Mouse (Mus musculus) stomach, postnatal 0 days (tissue): ENCODE measurements around the gene Inafm2. TPM values are rescaled to one million over a fixed set of nuclear protein-coding genes. Genes with fewer than 3 reads are reported as not detected.

Experiments used
- ATAC-seq: fragments of 200-750 bp; cut with Nextera tagmentation; 2 replicates; pipeline ENCODE4 v1.8.0; 2017; ENCODE audit not compliant: low FRiP score, low TSS enrichment
- DNase-seq: peaks from one replicate; pipeline ENCODE4 v3.0.0-alpha.2; 2016; ENCODE audit warnings: low spot score
- H3K27ac ChIP-seq: fragments of 300-500 bp; sonication (generic); replicated peaks from 2 replicates; pipeline ENCODE4 v1.5.1; 2014; ENCODE audit warnings: mild to moderate bottlenecking, control low read depth
- H3K27me3 ChIP-seq: fragments of 300-500 bp; sonication (generic); 2 replicates; pipeline ENCODE4 v1.6.1; 2014; ENCODE audit warnings: low read length; ENCODE audit not compliant: control insufficient read depth, insufficient read depth
- H3K36me3 ChIP-seq: fragments of 300-500 bp; sonication (generic); 2 replicates; pipeline ENCODE4 v1.6.1; 2014; ENCODE audit warnings: low read length, mixed read lengths; ENCODE audit not compliant: control insufficient read depth, insufficient read depth
- H3K4me1 ChIP-seq: fragments of 300-500 bp; sonication (generic); replicated peaks from 2 replicates; pipeline ENCODE4 v1.6.1; 2014; ENCODE audit warnings: antibody characterized with exemption; ENCODE audit not compliant: control insufficient read depth, insufficient read depth
- H3K4me2 ChIP-seq: fragments of 300-500 bp; sonication (generic); replicated peaks from 2 replicates; pipeline ENCODE4 v1.6.1; 2014; ENCODE audit warnings: low read depth, mild to moderate bottlenecking, control low read depth, moderate library complexity
- H3K4me3 ChIP-seq: fragments of 300-500 bp; sonication (generic); 2 replicates; pipeline ENCODE4 v1.5.1; 2014; ENCODE audit warnings: low read depth, low read length, control low read depth
- H3K9ac ChIP-seq: fragments of 300-500 bp; sonication (generic); 2 replicates; pipeline ENCODE4 v1.6.1; 2014; ENCODE audit warnings: mild to moderate bottlenecking, low read length, control low read depth, mixed read lengths
- H3K9me3 ChIP-seq: fragments of 300-500 bp; sonication (generic); 2 replicates; pipeline ENCODE4 v1.6.1; 2016; ENCODE audit warnings: low read length; ENCODE audit not compliant: control insufficient read depth
- CTCF ChIP-seq: IDR thresholded peaks from 2 replicates; pipeline ENCODE4 v1.5.1; 2016; ENCODE audit warnings: antibody characterized with exemption, low read depth, mild to moderate bottlenecking, moderate library complexity
- EP300 ChIP-seq: optimal IDR thresholded peaks from 2 replicates; pipeline ENCODE3; 2016; ENCODE audit warnings: antibody characterized with exemption
- WGBS: fragments of 180-500 bp; shearing (Covaris S2); extraction: QIAGEN DNeasy Blood & Tissue Kit; methylation state at CpG from one replicate; pipeline ENCODE4 v1.1.7; 2014; 5-methylcytosine and 5-hydroxymethylcytosine counted together
- polyA plus RNA-seq: library from polyadenylated mRNA; unstranded; fragments of >200 nt; fragmentation: Nextera tagmentation; extraction: Ambion mirVana; gene quantifications from 2 replicates; pipeline ENCODE4 v1.2.1, GENCODE M21; 2015

Gene Inafm2
- polyA plus RNA-seq, 1 experiment from 2014 or later = 33.8 TPM

DNA sequence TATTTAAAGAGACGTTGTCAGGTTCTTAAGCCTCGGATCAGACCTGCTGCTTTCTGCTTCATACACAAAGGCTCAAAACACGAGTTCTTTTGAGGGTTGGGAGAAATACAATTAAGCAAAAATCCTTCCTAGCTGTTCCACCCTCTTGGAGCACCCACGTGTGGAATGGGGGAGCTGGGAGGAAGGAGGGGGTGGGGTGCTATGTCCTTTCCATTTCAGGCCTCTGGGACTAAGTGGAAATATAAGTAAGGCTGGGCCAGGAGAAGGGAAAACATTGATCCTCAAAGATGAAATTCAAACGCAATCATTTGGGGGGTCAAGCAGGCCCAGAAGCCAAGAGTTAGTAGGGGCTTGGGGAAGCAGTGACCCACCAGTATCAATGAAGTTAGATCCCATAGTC, 44.4 kb upstream of the Inafm2 start:
- DNase-seq (no peak), ATAC-seq (no peak)
- Histone ChIP-seq H3K27ac (no peak overlapping the region), H3K4me3 (no peak overlapping the region), H3K4me1 (peaks cover 14% of the 10 kb centered on the region; the same call in 1 of the 2 replicates), H3K4me2 (no peak overlapping the region), H3K9ac (no peak overlapping the region), H3K9me3 (no peaks in the 10 kb centered on the region), H3K36me3 (no peaks in the 10 kb centered on the region), H3K27me3 (peaks cover 27% of the 10 kb centered on the region)
- 34% methylated on average over 5 of the region's 5 CpGs for WGBS
- TF ChIP-seq EP300 (no peak), CTCF (no peak)

DNA sequence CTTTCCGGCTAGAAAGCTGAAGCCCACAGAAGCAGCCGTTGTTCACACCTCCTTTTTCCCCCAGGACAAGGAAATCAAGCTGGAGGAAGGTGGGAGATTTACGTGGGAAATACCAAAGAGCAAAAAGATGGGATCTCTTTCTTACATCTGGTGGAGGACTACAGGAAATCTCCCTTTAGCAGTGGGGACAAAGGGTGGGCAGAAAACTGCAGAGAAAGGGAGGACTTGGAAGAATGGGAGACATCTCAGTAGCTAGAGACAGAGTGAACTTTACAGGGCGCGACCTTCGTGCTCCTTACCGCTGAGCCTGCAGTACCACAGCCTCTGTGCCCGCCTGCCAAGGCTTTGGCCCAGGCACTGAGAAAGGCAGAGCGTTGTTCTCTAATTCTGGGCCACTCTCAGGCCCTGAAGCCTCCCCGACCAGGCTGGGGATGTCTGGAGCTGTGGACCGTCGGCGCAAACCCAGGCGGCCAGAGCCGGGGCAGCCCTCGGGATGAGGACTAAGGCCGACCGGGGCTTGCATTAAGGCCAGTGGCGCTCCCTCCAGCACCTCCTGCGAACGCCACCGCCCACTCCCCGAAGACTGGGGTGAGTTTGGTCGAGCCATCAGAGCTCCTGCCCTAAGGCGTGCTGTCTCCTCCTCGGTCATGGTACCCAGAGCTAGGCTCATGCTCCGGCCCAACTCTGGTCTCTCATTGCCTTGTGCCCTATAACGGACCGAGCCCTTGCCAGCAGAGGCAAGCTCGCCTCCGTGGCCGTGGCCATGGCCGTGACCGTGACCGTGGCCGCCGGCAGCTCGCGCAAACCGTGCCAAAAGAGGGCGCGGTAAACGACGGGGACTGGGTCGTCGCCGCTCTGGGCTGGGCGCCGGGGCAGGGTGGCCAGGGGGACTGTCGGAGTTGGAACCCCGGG, 43.3 kb upstream of the Inafm2 start:
- Histone ChIP-seq H3K4me1 (peaks cover 14% of the 10 kb centered on the region; the same call in 1 of the 2 replicates), H3K27ac (no peak overlapping the region), H3K27me3 (peaks cover 27% of the 10 kb centered on the region), H3K4me3 (peak overlapping the region; percentile 45), H3K4me2 (peak overlapping the region; percentile 77), H3K36me3 (no peaks in the 10 kb centered on the region), H3K9ac (peak overlapping the region; percentile 45; the same call in 1 of the 2 replicates), H3K9me3 (no peaks in the 10 kb centered on the region)
- WGBS = 15% methylated on average over 51 of the region's 51 CpGs
- peak; percentile 9; the same call in 1 of the 2 replicates for ATAC-seq
- no peak for TF ChIP-seq CTCF
- no peak for TF ChIP-seq EP300
- no peak for DNase-seq

GRCm38 (mm10) chr2:118702883-118703761, 42.4 kb upstream of the Inafm2 start:
- Histone ChIP-seq H3K27ac (no peak overlapping the region), H3K4me2 (peak overlapping the region; percentile 77), H3K9me3 (no peaks in the 10 kb centered on the region), H3K4me1 (peaks cover 12% of the 10 kb centered on the region; the same call in 1 of the 2 replicates), H3K4me3 (peak overlapping the region; percentile 45), H3K27me3 (peaks cover 27% of the 10 kb centered on the region), H3K36me3 (no peaks in the 10 kb centered on the region), H3K9ac (peak overlapping the region; percentile 45)
- peak; percentile 38; the same call in 1 of the 2 replicates for ATAC-seq
- under 1% methylated on average over 92 of the region's 93 CpGs for WGBS
- peak; percentile 61 for DNase-seq
- TF ChIP-seq CTCF (peak; percentile 52), EP300 (no peak)

DNA sequence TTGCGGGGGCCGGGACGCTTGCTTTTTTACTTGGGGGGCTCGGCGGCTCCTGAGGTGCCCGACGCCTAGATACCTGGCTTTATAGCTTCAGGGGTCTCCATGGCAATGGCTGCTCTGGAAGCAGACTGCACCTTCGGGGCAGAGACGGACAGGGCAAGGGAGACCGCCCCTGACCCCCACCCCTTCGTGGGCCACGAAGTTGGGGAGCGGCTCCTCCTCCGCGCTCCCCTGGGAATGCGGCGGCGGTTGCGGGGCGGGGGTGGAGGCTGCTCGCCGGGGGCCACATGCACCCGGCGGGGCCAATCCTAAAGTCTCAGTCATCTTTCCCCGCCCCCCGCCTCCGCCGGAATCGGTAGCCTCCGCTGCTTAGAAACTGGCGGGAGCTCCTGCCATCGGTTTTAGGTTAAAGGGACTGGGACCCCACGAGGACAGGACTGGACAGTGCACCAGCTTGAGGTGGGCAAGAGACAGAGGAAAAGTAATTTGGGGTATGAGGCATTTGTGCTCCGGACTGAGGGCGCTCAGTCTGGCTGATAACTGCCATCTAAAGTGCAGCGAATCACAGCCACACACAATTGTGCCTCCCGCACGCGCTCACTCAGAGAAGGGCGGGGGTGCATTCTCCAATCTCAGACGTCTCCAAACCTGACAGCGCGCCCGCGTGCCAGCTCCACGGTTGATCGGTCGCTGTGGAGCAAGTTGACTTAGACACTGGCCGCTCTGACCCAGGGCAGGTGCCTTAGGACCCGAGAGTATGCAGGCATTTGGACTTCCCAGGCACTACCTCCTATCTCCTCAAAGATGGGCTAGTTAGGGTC, 41.4 kb upstream of the Inafm2 start, which contains the start of gene Ankrd63:
Gene Ankrd63 (minus strand): TSS at position 51 of the 818 bp plus-strand sequence.
- 2% methylated on average over 46 of the region's 50 CpGs for WGBS
- peak within 1 kb of the TSS; percentile 45 for H3K9ac ChIP-seq
- no peaks in the 10 kb centered on the region for H3K36me3 ChIP-seq
- H3K27ac ChIP-seq = no peak within 1 kb of the TSS
- peaks cover 27% of the 10 kb centered on the region for H3K27me3 ChIP-seq
- peak within 1 kb of the TSS; percentile 77 for H3K4me2 ChIP-seq
- H3K4me3 ChIP-seq = peak within 1 kb of the TSS; percentile 45
- DNase-seq (no peak), ATAC-seq (no peak)
- no peak for TF ChIP-seq CTCF
- TF ChIP-seq EP300 = no peak
- peaks cover 12% of the 10 kb centered on the region; the same call in 1 of the 2 replicates for H3K4me1 ChIP-seq
- H3K9me3 ChIP-seq = no peaks in the 10 kb centered on the region

- H3K4me1 ChIP-seq = peaks cover 12% of the 10 kb centered on the region
- DNase-seq (no peak), ATAC-seq (no peak)
- H3K9ac ChIP-seq = no peak overlapping the region
- no peak overlapping the region for H3K4me3 ChIP-seq
- H3K36me3 ChIP-seq = no peaks in the 10 kb centered on the region
- no peak overlapping the region for H3K4me2 ChIP-seq
- H3K27ac ChIP-seq = no peak overlapping the region
- peaks cover 25% of the 10 kb centered on the region for H3K27me3 ChIP-seq
- no peaks in the 10 kb centered on the region for H3K9me3 ChIP-seq
- no peak for TF ChIP-seq EP300
- TF ChIP-seq CTCF = no peak
- 36% methylated on average over 6 of the region's 6 CpGs for WGBS
Measured at GRCm38 (mm10) chr2:118706436-118706835, 39.1 kb upstream of the Inafm2 start.
